Mouse (Mus musculus) heart, adult 2 months (tissue): ENCODE results near the gene Mrpl48.

Source experiments
- CTCF ChIP-seq: fragments of 200-600 bp; IDR thresholded peaks from 2 replicates; pipeline ENCODE4 v1.8.1; 2022; ENCODE audit warnings: antibody characterized with exemption, mild to moderate bottlenecking, moderate library complexity
- POLR2A ChIP-seq: fragments of 200-500 bp; IDR thresholded peaks from 2 replicates; pipeline ENCODE4 v1.6.1; 2011; ENCODE audit warnings: mild to moderate bottlenecking, low read depth, low read length, control low read depth; ENCODE audit not compliant: insufficient read depth

- TF ChIP-seq CTCF (no peak), POLR2A (no peak)
These were observed 37.0 kb downstream of the Mrpl48 start for GRCm38 (mm10) chr7:100570930-100571715.
